In the genomic region with DNA sequence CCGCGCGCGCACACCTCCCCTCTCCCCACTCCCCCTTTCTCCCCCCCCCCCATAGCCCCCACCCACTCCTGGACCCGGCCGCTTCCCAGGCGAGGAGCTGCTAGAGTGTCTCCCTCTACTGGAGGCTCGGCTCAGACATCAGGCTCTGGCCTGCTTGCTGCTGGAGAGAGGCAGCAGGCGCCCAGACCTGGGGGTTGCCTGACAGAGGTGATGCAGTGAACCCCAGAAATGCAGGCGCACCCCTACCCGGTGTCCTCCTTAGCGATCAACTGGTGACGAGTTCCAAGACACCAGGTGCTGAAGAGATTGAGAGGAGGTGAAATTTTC, we compare ENCODE assay signal across 8 mouse cellular contexts. TPM values are rescaled to one million over a fixed set of nuclear protein-coding genes. Genes with fewer than 3 reads are reported as not detected.
DNase-seq lines count a peak whose midpoint lies in the region; ATAC-seq lines count a peak whose summit lies in the region.

Pknox2 (minus strand) TSS at position 49 of the 327 bp plus-strand sequence.

- no peaks in the 10 kb centered on the region for H3K36me3 ChIP-seq in hindbrain, embryonic 13.5 days

- peak within 1 kb of the TSS; percentile 88 for H3K4me3 ChIP-seq in hindbrain, embryonic 13.5 days

- H3K4me1 ChIP-seq in hindbrain, embryonic 13.5 days (replicated peaks): peaks cover 41% of the 10 kb centered on the region

- peak; percentile 88 for ATAC-seq in hindbrain, embryonic 13.5 days (ENCODE audit: low FRiP score)

- peak within 1 kb of the TSS; percentile 99 for H3K9ac ChIP-seq in hindbrain, embryonic 13.5 days

- no peaks in the 10 kb centered on the region for H3K9me3 ChIP-seq in hindbrain, embryonic 13.5 days

- peak within 1 kb of the TSS; percentile 70 for H3K4me2 ChIP-seq in hindbrain, embryonic 13.5 days

- WGBS in hindbrain, embryonic 13.5 days: 2% methylated on average over 9 of the region's 13 CpGs

- peak; percentile 86 for DNase-seq in ZHBTc4 (ENCODE audit: low read depth, low spot score)
- peak; percentile 91 for DNase-seq in cerebellum, adult 9-11 months
- DNase-seq in frontal cortex, postnatal 36 days (ENCODE audit: low spot score in 2 of 2): peak; percentile 83 to 84
- DNase-seq in layer of hippocampus, postnatal 36 days: peak; percentile 84 to 86
- peak; percentile 85 for DNase-seq in lung, postnatal 14 days
- DNase-seq in right cerebral cortex, adult 2 months (ENCODE audit: low spot score in 2 of 2): peak; percentile 86 to 87
- DNase-seq in c-Kit-positive CD71-positive TER-119-positive erythroid progenitor cells, embryonic 14.5 days (ENCODE audit: low spot score): no peak

- H3K27me3 ChIP-seq in hindbrain, embryonic 13.5 days: peaks cover 4% of the 10 kb centered on the region; the same call in 1 of the 2 replicates

- H3K27ac ChIP-seq in hindbrain, embryonic 13.5 days: peak within 1 kb of the TSS; percentile 100

RNA-seq across cellular contexts. Expression of gene Pknox2, which starts in this region (rescaled TPM):
- polyA plus RNA-seq in hindbrain, embryonic 13.5 days (2015; fragmentation: Nextera tagmentation; extraction: Ambion mirVana): 39.5 and 44.7 TPM in 2 replicates
- total RNA-seq in layer of hippocampus, postnatal 36 days (2021): 10 to 100 TPM; 32.7 to 38.3 TPM
